Mouse (Mus musculus): ENCODE measurements around the gene Slc25a44.
A peak's percentile ranks its signal among the peaks of the same experiment; 100 is the strongest.
"Not testable (repeated sequence)": the region's sequence is repeated elsewhere in the genome, so short reads cannot be mapped to it uniquely, and the experiment has no call there.

Gene Slc25a44

DNA sequence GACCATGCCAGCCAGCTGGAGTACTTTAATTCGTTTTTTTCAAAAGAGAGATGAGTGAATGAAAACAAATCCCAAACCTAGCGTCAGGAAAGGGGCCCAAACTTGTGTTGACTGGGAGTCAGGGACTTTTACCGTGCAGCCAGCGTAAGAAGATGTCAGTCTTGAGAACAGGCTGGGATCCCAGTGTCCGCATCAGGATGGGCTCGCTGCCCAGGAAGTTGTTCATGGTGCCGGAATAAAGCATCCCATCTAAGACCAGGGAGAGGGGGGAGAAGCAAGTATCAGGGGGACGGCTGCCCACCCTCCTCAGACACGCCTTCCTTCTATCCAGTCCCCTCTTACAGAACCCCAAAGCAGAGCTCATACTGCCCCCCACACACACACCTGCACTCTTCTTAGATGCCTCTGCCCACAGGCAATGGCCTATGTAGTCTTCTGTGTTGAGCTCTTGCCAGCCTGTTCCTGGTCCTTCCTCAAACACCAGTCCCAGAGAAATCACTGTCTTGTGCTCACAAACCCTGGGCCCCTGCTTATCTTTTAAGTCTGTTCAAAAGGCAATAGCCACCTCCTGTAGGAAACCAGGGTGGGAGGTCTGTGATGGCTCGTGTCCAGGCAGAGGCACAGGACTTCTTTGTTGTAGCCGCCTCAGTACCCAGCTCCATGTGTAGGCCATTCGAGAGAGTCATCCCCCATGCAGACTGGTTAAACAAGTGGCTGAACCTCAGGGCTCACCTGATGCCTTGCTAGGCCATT is 25.6 kb upstream of the Slc25a44 start:
- no peak for DNase-seq (ENCODE audit: low spot score in 2 of 2)

DNA sequence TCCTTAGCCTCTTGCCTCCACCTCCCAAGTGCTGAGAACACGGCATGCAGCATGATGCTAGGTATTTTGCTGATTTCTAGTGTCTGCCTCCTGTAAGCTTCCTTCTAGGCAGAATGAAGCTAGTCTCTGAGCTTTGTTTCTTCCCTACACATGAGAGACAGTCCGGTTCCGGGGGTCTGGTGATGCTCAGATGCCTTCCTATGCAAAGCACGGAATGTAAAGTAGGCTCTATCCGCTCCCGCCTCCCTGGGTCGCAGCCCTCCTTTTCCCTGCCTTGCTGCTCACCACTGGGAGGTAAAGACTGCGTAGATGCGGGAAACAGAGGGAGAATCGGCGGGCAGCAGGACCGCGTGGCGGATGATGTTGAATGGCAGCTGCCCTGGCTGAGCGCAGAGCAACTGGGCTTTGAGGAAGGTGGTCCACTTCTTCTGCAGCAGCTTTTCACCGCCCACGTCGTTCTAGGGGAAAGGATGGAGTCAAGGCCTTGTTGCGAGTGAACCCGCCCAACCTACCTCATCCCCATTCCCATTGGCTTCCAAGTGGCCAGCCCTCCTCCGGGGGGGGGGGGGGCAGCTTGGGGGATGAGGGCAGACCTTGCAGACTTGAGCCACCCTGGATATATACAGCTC is 24.6 kb upstream of the Slc25a44 start:
- no peak for DNase-seq (ENCODE audit: low spot score in 2 of 2)

DNA sequence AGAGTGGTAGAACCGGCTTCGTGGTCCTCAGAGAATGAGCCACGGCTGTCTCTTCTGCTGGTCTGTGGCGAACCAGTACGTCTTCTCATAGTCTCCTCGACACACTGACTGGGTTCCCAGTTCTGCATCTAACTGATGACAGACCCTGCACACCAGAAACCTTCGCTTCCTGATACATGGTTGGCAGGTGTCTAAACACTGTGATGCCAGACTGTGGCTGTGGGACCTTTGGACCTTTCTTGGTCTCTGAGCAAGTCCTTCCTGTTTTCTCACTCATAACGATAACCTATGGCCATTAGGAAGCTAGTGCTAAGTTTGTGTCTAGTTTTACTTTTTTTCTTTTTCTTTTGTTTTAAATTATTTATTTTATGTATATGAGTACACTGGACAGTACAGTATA is 23.5 kb upstream of the Slc25a44 start:
- DNase-seq (ENCODE audit: low spot score in 2 of 2): no peak

DNA sequence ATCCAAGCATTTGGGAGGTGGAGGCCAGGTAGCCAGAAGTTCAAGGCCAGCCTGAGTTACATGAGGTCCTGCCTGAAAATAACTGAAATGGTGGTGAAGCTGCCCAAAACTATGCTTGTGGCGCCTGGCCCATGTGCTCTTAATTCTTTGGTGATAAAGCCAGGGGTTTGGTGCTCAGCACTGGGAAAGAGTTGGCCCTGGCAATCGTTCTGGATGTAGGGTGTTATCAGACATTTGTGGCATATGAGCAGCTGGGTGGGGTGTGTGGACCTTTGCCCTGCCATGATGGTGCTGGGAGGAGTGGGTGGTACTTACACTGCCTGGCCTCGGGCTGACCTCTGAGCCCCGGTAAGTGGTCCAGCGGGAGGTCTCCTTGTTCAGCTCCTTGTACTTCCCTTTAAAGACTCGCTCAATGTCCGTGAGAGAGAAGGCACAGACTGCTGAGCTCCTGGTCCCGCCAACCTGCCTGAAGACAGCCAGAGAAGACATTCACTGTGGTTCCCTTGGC is 22.8 kb upstream of the Slc25a44 start:
- DNase-seq (ENCODE audit: low spot score in 2 of 2): no peak

DNA sequence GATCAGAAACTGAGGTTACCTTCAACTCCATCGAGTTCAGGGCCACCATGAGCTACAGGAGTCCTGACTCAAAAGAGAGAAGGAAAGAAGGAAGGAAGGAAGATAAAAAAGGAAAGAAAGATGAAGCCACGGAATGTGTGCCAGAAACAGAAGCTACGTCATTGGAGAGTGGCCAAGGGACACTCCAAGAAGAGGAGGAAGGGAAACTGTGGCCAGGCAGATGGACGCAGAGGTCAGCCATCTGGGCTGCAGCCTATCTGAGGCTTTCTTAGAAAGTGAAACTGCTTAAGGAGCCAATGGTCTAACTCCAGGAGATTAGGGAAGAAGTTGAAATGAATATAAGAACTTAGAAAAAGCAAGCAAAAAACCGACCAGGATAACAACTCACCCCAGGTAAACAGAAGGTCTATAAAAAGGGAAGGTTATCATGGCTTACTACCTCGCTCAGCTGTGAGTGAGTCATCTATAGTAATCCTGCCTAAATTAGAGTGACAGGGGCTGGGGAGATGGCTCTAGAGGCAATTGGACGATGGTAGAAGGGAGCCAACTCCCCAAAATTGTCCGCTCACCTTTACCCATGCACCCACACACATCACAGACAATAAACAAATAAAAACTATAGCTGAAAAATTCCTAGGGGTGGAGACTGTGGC is 21.7 kb upstream of the Slc25a44 start:
- no peak for DNase-seq (ENCODE audit: low spot score in 2 of 2)

DNA sequence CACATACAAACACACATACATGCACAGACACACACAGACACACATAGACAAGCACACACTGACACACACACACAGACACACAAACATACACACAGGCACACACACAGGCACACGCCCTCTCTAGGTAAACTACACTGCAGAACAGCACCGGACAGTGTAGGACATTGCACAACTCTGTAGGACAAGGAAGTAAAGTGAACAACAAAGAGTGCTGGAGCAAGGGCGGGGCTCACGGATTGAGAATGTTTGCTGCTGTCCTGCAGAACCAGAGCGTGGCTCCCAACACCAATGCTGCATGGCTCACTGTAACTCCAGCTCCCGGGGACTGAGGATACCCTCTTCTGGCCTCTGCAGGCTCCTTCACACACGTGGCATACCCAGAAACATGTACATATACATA is 17.9 kb upstream of the Slc25a44 start:
- no peak for DNase-seq (ENCODE audit: low spot score in 2 of 2)

DNA sequence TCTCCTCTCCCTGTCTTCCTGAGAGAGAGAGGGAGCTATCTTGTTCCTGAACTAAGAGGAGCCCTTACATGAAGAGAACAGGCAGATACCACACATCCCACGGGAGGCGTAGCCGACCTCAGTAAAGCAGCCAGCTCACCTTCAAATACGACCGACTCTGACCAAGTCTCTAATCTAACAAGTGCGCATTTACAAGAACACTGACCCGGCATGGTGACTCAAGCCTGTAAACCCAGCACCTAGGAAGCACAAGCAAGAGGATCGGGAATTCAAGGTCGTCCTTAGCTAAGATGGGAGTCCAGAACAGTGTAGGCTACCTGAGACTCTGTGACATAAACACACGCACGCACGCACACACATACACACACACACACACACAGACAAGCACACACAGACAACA is 17.5 kb upstream of the Slc25a44 start:
- no peak for DNase-seq (ENCODE audit: low spot score in 2 of 2)

DNA sequence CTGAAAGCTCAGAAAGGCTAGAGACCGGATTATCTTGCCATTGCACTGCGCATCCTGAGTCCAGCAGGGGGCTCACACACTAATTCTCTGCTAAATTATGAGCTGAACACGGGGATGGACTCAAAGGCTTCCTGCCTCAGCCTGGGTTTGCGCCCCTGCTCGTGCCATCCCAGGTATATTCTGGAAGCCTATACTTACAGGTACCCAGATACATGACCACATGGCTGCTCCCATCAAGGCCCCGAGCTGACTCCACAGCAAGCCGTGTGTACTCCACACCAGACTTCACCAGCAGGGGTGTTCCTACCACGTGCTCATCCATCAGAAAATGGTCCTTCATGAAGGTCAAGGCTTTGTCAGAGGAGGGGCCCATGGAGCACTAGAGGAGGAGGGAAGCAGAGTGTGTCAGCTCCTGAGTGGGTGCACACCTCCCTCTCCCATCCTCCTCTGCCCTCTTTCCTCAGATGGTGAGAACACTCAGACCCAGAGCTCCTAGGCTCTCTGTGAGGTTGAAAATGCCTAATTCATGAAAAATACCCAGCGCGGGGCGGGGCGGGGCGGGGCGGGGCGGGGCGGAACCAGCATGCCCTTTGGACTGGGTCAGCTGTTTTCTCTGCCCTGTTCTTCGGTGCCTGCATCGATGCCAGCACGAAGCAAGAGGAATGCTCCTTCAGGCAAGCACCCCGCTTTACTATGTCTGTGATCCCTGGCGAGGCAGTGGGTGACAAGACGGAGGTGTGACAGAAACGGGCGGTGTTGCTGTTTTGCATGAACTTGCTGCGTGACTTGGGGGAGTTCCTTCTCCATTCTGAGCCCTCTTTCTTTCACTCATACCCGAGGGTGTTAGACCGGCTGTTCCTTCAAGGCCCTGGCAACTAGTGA is 15.8 kb upstream of the Slc25a44 start:
- DNase-seq (ENCODE audit: low spot score in 2 of 2): peak in 1 of 2 experiments; percentile 63

DNA sequence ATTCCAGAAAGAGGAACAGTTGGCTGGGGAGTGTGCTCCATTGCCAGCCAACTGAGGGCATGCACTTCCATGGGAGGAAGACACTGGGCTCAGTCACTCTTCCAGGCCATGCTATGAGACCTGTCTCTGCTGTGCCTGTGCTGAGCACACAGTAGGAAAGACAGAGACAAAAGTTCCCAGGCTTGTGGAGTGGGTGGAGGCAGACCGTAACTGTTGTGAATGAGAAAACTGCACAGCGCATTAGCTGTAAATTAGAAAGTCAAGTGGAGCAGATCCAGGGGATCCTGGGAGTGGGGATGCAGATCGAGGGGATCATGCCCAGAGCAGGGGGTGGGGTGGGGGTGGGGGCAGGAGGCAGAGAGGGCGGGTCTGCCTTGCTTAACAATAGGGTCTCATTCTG is 14.6 kb upstream of the Slc25a44 start:
- DNase-seq (ENCODE audit: low spot score in 2 of 2): no peak

DNA sequence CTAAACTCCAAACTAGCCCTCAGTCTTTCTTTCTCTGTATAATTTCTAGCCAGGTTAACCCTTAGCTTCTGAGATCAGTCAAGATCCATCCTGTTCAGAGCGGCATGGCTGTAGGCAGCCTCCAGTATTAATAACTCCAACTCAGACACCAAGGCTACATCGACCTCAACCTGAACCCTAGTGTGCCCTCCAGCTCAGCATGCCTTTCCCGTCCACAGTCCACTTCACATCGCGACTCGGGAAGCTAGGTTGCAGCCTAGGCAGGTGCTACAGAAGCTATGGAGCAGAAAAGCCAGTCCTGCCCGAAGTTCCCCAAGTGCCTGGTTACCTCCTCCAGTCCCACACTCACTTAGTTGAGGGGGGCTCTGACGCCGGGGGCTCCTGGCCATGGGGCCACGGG is 12.5 kb upstream of the Slc25a44 start:
- DNase-seq (ENCODE audit: low spot score in 2 of 2): no peak

DNA sequence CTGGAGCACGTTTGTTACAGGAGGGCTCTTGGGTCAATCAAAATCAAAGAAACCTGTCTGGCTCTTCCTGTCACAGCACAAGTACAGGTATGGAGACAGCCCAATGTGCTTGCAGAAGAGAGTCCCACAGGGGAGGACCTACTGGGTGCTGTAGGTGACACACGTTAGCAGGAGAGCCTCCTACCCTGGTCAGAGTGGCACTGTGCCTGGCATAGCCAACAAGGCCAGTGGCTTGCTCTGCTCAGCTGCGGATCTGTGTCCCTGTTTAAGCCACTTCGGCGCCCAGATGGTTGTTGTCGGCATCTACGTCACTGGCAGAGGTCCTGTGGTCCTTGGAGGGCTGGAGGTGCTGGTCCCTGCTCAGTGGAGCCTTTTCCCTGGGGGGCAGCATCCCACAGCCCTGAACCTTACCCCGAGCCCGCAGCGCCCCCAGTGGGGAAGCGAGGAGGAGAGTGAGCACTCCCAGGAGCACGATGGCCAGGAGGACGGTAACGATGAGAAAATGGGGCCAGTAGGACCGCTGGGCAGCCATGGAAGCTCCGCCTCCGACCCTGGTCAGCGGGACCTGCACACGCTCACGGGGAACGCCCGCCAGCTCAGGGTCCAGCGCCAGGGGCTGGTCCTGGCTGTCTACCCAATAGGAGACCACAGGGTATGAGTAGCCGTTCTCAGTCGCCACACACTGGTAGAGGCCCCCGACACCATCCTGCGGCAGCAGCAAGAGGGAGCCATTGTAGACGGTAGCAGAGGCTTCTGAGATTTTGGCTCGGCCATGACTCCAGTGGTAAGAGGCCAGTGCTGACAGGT is 11.7 kb upstream of the Slc25a44 start:
- DNase-seq (ENCODE audit: low spot score in 2 of 2): peak in 1 of 2 experiments; percentile 74

DNA sequence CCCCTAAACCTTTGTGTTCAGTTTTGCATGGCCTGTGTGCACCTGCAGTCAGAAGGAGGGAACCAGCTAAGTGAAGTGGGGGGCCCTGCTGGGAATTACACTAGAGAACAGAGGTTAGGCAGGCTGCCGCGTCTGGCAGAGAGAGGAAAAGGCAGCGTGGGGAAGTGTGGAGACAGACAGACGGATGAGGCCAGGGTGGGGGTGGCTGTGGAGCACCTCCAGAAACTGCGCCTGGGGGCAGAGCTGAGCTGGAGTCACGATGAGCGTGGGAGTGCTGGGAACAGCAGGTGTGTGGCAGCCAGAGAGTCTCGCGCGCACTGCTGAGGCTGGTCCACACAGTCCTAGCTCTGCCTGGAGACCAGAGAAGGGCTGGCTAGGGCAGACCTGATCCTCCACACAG is 10.6 kb upstream of the Slc25a44 start:
- DNase-seq (ENCODE audit: low spot score in 2 of 2): no peak

DNA sequence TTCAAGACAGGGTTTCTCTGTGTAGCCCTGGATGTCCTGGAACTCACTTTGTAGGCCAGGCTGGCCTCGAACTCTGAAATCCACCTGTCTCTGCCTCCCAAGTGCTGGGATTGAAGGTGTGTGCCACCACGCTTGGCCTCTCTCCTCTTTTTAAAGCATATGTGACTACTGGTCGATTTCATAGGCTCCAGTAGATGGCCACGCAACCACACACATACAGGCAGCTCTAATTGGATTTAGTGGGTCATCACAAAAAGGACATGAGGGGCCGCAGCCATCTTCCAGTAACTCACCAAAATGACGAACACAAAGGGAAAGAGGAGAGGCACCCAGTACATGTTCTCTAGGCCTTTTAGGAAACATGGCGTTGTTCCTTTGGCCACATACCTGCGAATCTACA is 3.7 kb upstream of the Slc25a44 start:
- not testable (repeated sequence) for DNase-seq (ENCODE audit: low spot score in 2 of 2)

DNA sequence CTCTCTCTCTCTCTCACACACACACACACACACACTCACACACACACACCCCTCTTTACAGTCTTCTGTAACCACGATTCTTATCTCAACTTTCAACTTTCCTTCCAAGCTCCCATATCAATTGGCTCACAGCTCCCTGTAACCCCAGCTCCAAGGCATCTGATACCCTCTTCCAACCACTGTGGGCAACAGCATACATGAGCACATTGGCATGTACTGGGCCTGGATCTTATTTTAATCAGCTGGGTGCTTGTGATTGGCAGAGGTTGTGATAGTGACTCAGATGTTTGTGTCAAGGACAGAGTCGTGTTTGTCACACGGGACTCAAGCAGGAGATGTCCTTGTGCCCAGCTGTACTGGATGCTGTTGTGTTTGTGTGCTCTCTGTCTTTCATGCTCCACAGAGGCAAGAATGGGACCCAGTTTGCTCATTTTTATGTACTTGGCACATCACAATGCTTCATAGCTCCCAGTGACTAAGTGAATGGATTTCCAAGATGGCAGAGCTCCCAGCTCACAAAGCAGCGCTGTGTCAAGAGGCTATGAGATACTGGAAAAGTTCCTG is 2.5 kb upstream of the Slc25a44 start:
- no peak for DNase-seq (ENCODE audit: low spot score in 2 of 2)

DNA sequence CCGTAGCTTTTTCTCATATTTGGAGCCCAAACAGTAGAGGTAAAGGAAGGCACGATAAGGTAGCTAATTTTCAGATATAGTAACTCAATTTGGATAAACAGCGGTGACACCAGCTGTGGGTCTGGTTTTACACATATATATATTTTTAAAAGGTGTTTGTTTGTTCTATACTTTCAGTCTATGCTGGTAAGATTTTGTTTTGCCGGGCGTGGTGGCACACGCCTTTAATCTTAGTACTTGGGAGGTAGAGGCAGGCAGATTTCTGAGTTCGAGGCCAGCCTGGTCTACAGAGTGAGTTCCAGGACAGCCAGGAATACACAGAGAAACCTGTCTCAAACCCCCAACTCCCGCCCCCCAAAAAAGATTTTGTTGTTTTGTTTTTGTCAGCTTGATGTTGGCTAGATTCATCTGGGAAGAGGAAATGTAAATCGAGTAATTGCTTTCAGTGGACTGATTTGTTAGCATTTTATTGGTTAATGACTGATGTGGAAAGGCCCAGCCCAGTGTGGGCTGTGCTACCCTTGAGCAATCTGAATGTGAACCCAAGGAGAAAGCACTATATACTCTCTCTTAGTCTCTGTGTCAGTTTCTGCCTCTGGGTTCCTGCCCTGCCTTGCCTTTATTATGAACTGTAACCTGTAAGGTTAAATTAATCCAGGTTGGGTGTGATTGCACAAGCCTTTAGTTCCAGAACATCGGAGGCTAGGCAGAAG is 925 bp upstream of the Slc25a44 start:
- DNase-seq (ENCODE audit: low spot score in 2 of 2): no peak

DNA sequence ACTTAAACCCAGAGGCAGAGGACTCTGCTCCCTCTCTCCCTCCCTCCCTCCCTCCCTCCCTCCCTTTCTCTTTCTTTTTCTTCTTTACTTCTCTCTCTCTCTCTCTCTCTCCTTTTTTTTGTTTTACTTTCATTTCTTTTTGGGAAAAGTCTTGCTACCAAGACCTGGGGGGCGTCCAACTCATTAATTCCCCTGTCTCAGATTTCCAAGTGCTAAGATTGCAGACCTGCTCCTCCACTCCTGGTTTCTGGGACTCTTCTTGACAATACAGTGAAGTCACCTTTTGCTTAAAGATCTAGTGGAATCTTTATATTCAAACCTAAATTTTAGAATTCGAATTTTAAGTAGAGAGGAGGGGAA is 371 bp upstream of the Slc25a44 start:
- DNase-seq (ENCODE audit: low spot score in 2 of 2): no peak

DNA sequence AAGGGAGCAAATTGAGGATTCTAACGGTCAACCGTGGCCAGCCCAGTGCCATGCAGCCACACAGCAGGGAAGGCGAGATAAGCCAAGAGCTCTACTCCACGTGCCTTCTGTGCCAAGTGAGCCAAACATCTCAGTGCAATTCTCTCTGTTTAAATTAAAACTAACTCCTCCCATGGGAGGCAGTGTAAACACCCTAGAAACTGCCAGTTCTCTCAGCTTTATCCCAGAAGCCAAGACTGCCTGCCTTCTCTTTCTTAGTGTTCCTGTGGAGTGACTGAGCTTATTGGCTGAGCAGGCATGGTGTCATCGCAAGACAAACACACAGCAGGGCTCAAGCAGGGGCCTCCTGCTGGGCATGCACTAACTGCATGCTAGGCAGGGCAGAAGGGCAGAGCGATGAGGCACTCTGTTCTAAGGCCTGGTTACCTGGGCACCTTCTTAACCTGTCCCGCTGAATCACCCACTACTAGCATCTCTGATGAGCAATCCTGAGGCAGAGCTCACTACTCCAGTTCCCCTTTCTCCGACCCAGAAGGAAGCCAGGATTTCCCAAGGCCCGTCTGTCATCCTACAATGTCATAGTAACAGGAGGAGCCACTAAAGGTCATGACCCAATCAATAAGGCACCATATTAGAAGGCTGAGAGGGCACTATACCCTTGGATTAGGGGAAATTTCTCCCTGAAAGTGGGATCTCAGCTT is 2.8 kb downstream of the Slc25a44 start:
- DNase-seq (ENCODE audit: low spot score in 2 of 2): peak in 1 of 2 experiments; percentile 73

DNA sequence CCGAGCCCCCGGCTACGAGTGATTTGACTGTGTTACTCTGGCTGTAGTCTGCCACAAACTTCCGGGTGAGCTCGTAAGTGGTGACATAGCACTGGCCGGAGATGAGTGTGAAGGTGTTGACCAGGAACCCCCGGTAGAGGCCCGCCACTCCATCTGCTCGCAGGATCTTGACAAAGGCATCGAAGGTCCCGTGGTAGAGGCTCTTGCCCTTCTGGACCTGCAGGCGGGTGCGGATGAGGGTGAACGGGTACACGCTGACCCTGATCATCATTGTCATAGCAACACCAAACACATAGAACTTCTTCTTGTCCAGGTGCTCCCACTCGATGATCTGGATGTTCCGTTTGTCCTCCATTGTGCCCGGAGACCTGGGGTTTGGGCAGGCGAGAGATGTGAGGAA is 4.2 kb downstream of the Slc25a44 start:
- DNase-seq (ENCODE audit: low spot score in 2 of 2): no peak

DNA sequence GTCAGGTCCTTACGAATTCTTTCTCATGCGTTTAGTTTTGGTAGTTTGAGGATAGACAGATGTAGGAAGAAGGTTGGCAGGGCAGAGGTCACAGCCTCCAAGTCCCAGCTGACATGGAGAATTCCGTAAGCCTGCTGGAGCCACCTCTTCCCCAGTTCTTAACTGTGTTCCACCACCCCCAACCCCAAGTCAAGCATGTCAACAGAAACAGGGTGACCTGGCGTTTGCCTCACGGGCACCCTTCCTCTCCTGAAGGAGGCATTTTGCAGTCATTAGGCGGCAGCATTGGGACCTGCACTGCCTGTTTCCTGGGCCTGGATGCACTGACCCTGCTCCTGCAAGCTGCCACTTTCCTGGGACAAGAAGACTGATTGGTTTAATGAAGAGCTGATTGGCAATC is 6.9 kb downstream of the Slc25a44 start:
- no peak for DNase-seq (ENCODE audit: low spot score in 2 of 2)

DNA sequence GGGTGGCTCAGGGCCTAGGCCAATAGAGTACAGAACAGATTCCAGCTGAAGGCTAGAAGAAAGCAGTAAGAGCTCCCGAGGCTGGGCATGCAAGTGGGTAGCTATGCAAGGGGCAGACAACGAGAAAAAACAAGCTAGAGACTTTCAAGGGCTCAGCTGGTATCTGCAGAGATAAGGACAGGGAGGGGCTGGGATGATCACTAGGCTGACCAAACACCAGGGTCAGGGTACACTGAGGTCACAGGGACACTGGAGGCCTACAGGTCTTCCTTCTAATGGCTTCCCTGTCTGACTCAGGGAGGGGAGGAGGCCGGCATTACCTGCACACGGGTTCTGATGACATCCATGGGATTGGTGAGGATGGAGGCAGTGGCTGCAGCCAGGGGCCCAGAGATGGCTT is 9.3 kb downstream of the Slc25a44 start:
- no peak for DNase-seq (ENCODE audit: low spot score in 2 of 2)

Measured in spleen, postnatal 10 days (tissue).